Mouse (Mus musculus): ENCODE results near the gene Map4k3.

Map4k3 gene

GRCm38 (mm10) chr17:80729825-80730224, 1.5 kb upstream of the Map4k3 start:
- DNase-seq (ENCODE audit: low read depth, low spot score) = no peak

- DNase-seq (ENCODE audit: low read depth, low spot score) = no peak
Measured at GRCm38 (mm10) chr17:80729080-80729749, 930 bp upstream of the Map4k3 start.

GRCm38 (mm10) chr17:80727341-80727951, 839 bp downstream of the Map4k3 start:
- DNase-seq (ENCODE audit: low read depth, low spot score) = no peak

GRCm38 (mm10) chr17:80726821-80727220, 1.5 kb downstream of the Map4k3 start:
- DNase-seq (ENCODE audit: low read depth, low spot score) = no peak

GRCm38 (mm10) chr17:80723092-80723491, 5.2 kb downstream of the Map4k3 start:
- DNase-seq (ENCODE audit: low read depth, low spot score) = no peak

GRCm38 (mm10) chr17:80721670-80722069, 6.6 kb downstream of the Map4k3 start:
- DNase-seq (ENCODE audit: low read depth, low spot score) = no peak

- no peak for DNase-seq (ENCODE audit: low read depth, low spot score)
Measured at GRCm38 (mm10) chr17:80719309-80719708, 9.0 kb downstream of the Map4k3 start.

- DNase-seq (ENCODE audit: low read depth, low spot score) = no peak
Measured at GRCm38 (mm10) chr17:80718243-80718642, 10.0 kb downstream of the Map4k3 start.

GRCm38 (mm10) chr17:80713588-80713987, 14.7 kb downstream of the Map4k3 start:
- no peak for DNase-seq (ENCODE audit: low read depth, low spot score)

GRCm38 (mm10) chr17:80709921-80710838, 18.1 kb downstream of the Map4k3 start:
- DNase-seq (ENCODE audit: low read depth, low spot score) = no peak

GRCm38 (mm10) chr17:80708803-80709202, 19.5 kb downstream of the Map4k3 start:
- no peak for DNase-seq (ENCODE audit: low read depth, low spot score)

- DNase-seq (ENCODE audit: low read depth, low spot score) = no peak
Measured at GRCm38 (mm10) chr17:80707176-80707575, 21.1 kb downstream of the Map4k3 start.

GRCm38 (mm10) chr17:80706608-80707007, 21.7 kb downstream of the Map4k3 start:
- DNase-seq (ENCODE audit: low read depth, low spot score) = no peak

GRCm38 (mm10) chr17:80701687-80702086, 26.6 kb downstream of the Map4k3 start:
- no peak for DNase-seq (ENCODE audit: low read depth, low spot score)

- no peak for DNase-seq (ENCODE audit: low read depth, low spot score)
Measured at GRCm38 (mm10) chr17:80698930-80699329, 29.4 kb downstream of the Map4k3 start.

- no peak for DNase-seq (ENCODE audit: low read depth, low spot score)
Measured at GRCm38 (mm10) chr17:80698191-80698901, 29.9 kb downstream of the Map4k3 start.

- no peak for DNase-seq (ENCODE audit: low read depth, low spot score)
Measured at GRCm38 (mm10) chr17:80696956-80697355, 31.3 kb downstream of the Map4k3 start.

- DNase-seq (ENCODE audit: low read depth, low spot score) = no peak
Measured at GRCm38 (mm10) chr17:80696210-80696609, 32.1 kb downstream of the Map4k3 start.

GRCm38 (mm10) chr17:80693707-80694106, 34.6 kb downstream of the Map4k3 start:
- no peak for DNase-seq (ENCODE audit: low read depth, low spot score)

GRCm38 (mm10) chr17:80692183-80692582, 36.1 kb downstream of the Map4k3 start:
- DNase-seq (ENCODE audit: low read depth, low spot score) = no peak

GRCm38 (mm10) chr17:80688701-80689100, 39.6 kb downstream of the Map4k3 start:
- DNase-seq (ENCODE audit: low read depth, low spot score) = peak; percentile 46

GRCm38 (mm10) chr17:80686066-80686465, 42.2 kb downstream of the Map4k3 start:
- DNase-seq (ENCODE audit: low read depth, low spot score) = no peak
